ENCODE assay signal across 18 mouse cellular contexts in the genomic region with DNA sequence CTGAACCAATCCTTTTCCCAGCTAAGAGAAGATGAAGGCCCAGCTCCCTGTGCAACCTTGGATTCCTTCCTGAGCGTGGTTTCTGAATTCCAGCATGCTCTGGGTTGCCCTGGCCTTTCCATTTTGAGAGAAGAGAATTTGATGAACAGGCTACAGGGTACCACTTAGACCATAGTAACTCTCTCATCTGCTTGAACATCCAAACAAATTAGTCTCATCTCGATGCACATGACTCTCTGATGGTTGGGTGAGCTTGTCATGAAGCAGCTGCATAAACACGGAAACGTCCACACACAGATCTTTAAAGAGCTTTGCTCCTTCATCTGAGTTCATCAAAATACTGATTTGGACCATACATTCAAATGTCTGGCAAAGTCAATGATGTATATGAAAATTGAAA.
"Had no signal": no experiment of that assay in that cellular context is flagged by ENCODE, and none has a peak within 500 bp of the region (broad histone marks: within the 10 kb centered on the region; RNA-seq: fewer than 3 reads in every experiment).

No protein-coding gene starts in this region.

- ATAC-seq: midbrain, embryonic 16.5 days had no signal

- H3K4me3 ChIP-seq: midbrain, embryonic 10.5 days; midbrain, embryonic 12.5 days; myocyte; neural tube, embryonic 13.5 days; neural tube, embryonic 15.5 days had no signal

- DNase-seq: lung, adult 18-20 months; lung, embryonic 14.5 days; lung, postnatal 10 days; lung, postnatal 4 days; midbrain, embryonic 14.5 days; right cerebral cortex, adult 18-20 months; right cerebral cortex, postnatal 25 days; right cerebral cortex, postnatal 4 days; spleen, adult 18-20 months; thymus, adult 18-20 months; thymus, postnatal 14 days; thymus, postnatal 36 days had no signal

- H3K9me3 ChIP-seq: midbrain, embryonic 10.5 days; midbrain, embryonic 12.5 days; neural tube, embryonic 13.5 days; neural tube, embryonic 15.5 days had no signal

- H3K27me3 ChIP-seq: midbrain, embryonic 12.5 days; neural tube, embryonic 13.5 days; neural tube, embryonic 15.5 days had no signal

- H3K9ac ChIP-seq: lung, embryonic 14.5 days; midbrain, embryonic 12.5 days; neural tube, embryonic 13.5 days; neural tube, embryonic 15.5 days had no signal

- H3K27ac ChIP-seq: midbrain, embryonic 10.5 days; neural tube, embryonic 13.5 days; neural tube, embryonic 15.5 days had no signal

- H3K4me2 ChIP-seq: lung, embryonic 14.5 days; midbrain, embryonic 12.5 days; neural tube, embryonic 13.5 days; neural tube, embryonic 15.5 days had no signal

- H3K36me3 ChIP-seq: midbrain, embryonic 10.5 days; midbrain, embryonic 12.5 days; neural tube, embryonic 13.5 days; neural tube, embryonic 15.5 days had no signal
